Mouse (Mus musculus): ENCODE results near the gene Rnf31. TPM values are rescaled to one million over a fixed set of nuclear protein-coding genes. Genes with fewer than 3 reads are reported as not detected.

Gene Rnf31
- total and polyA plus RNA-seq, 3 experiments, result 12.9 to 24.5 TPM; not detected in 1

DNA sequence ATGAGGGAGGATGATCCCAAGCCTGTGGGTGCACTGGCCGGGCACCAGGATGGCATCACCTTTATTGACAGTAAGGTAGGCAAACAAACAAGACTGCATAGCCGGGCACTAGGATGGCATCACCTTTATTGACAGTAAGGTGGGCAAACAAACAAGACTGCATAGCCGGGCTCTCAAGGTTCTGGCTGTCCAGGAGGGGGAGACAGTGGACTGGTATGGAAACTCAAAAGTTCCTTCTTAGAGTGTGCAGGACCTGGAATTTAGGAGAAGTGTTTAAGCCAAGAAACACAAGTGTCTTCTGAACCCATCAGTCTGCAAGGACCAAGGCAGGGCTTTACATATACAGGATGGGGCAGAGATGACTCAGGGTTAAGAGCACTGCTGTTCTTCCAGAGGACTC, 25.8 kb upstream of the Rnf31 start:
- H3K9me3 ChIP-seq (replicated peaks; ENCODE audit: insufficient read depth, low read length), result no peaks in the 10 kb centered on the region
- TF ChIP-seq BHLHE40 (IDR thresholded peaks at IDR 0.05; ENCODE audit: borderline replicate concordance, low read depth, low read length), result no peak
- peak; percentile 40 for TF ChIP-seq SMC3 (IDR thresholded peaks at IDR 0.05; ENCODE audit: low read depth, low read length)
- no peak for TF ChIP-seq MYC (IDR thresholded peaks at IDR 0.05; ENCODE audit: low read depth, low read length)
- TF ChIP-seq ZC3H11A (IDR thresholded peaks at IDR 0.05; ENCODE audit: low read depth, low read length), result peak; percentile 30; the same call in 1 of the 2 replicates
- no peak for TF ChIP-seq MEF2A (IDR thresholded peaks at IDR 0.05; ENCODE audit: extremely low read depth, insufficient replicate concordance, low read depth, low read length, poor library complexity, severe bottlenecking)
- no peak for TF ChIP-seq JUND (IDR thresholded peaks at IDR 0.05; ENCODE audit: low read depth, low read length)
- no peak for TF ChIP-seq MAZ (IDR thresholded peaks at IDR 0.05; ENCODE audit: low read depth, low read length)
- TF ChIP-seq CHD1 (IDR thresholded peaks at IDR 0.05; ENCODE audit: low read depth, low read length), result no peak
- TF ChIP-seq USF1 (IDR thresholded peaks at IDR 0.05; ENCODE audit: low read depth, low read length), result no peak
- TF ChIP-seq EP300 (IDR thresholded peaks at IDR 0.05; ENCODE audit: low read depth in 1 of 2, low read length in 2 of 2), result no peak
- TF ChIP-seq RAD21 (IDR thresholded peaks at IDR 0.05; ENCODE audit: low read depth, low read length), result peak; percentile 31
- TF ChIP-seq CTCF (IDR thresholded peaks at IDR 0.05 in 2 of 3, conservative IDR thresholded peaks at IDR 0.05 in 1 of 3; ENCODE audit: control insufficient read depth in 1 of 3, insufficient read depth in 1 of 3, low read depth in 2 of 3, low read length in 3 of 3, poor library complexity in 1 of 3, severe bottlenecking in 1 of 3), result peak in 2 of 3 experiments; percentile 36 to 41; a peak in 4 of 6 replicates
- no peak for TF ChIP-seq NRF1 (IDR thresholded peaks at IDR 0.05; ENCODE audit: insufficient read depth, low read depth, low read length, poor library complexity, severe bottlenecking)
- no peak for TF ChIP-seq ZNF384 (IDR thresholded peaks at IDR 0.05; ENCODE audit: low read depth, low read length)
- no peak for TF ChIP-seq ZKSCAN1 (IDR thresholded peaks at IDR 0.05; ENCODE audit: low read depth, low read length)
- no peak for TF ChIP-seq MXI1 (IDR thresholded peaks at IDR 0.05; ENCODE audit: low read depth, low read length)
- H3K4me3 ChIP-seq (ENCODE audit: control insufficient read depth in 1 of 2, insufficient read depth in 1 of 2, low read depth in 2 of 2, low read length in 2 of 2), result no peak overlapping the region
- no peak overlapping the region for H3K9ac ChIP-seq (ENCODE audit: control insufficient read depth, low read depth, low read length, poor library complexity, severe bottlenecking)
- no peak overlapping the region for H3K27ac ChIP-seq (ENCODE audit: control insufficient read depth, low read depth, low read length)
- H3K36me3 ChIP-seq (ENCODE audit: control insufficient read depth in 1 of 2, insufficient read depth in 2 of 2, low read length in 2 of 2), result peaks cover 0 to 4% of the 10 kb centered on the region in 2 experiments; a peak in 2 of 4 replicates
- peaks cover 3 to 12% of the 10 kb centered on the region in 2 experiments for H3K4me1 ChIP-seq (ENCODE audit: control insufficient read depth in 1 of 2, insufficient read depth in 2 of 2, low read length in 2 of 2)
- H3K27me3 ChIP-seq (ENCODE audit: control insufficient read depth in 1 of 2, insufficient read depth in 2 of 2, low read length in 2 of 2), result no peaks in the 10 kb centered on the region
- no peaks in the 10 kb centered on the region; the same call in 1 of the 2 replicates for H3K79me2 ChIP-seq (ENCODE audit: control insufficient read depth, insufficient read depth, low read length, poor library complexity)
- no peak for DNase-seq (ENCODE audit: low read depth, low spot score)

DNA sequence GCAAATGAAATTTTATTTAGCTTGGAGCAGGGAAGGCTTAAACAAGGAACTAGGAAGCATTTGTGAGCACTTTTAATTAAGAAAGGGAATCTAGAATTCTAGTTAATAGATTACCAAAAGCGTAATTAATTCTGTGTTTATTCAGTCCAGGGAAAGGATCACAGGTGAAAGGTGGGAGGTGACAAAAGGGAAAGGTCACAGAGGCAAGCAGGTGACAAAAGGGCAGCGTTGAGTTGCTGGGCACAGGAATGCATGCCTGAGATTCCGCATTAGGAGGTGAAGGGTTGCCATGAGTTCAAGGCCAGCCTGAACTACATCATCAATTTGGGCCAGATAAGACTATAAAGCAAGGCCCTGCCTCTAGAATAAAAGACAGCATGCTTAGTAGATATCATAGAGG, 24.0 kb upstream of the Rnf31 start:
- TF ChIP-seq MAX (IDR thresholded peaks at IDR 0.05; ENCODE audit: low read length) (no peak), RCOR1 (IDR thresholded peaks at IDR 0.05; ENCODE audit: low read depth, low read length) (no peak), MYC (IDR thresholded peaks at IDR 0.05; ENCODE audit: low read depth, low read length) (no peak), MAFK (IDR thresholded peaks at IDR 0.05; ENCODE audit: borderline replicate concordance, low read depth, low read length) (no peak), NRF1 (IDR thresholded peaks at IDR 0.05; ENCODE audit: insufficient read depth, low read depth, low read length, poor library complexity, severe bottlenecking) (no peak), BHLHE40 (IDR thresholded peaks at IDR 0.05; ENCODE audit: borderline replicate concordance, low read depth, low read length) (no peak), HCFC1 (IDR thresholded peaks at IDR 0.05; ENCODE audit: low read depth, low read length) (no peak), RAD21 (IDR thresholded peaks at IDR 0.05; ENCODE audit: low read depth, low read length) (no peak), ZKSCAN1 (IDR thresholded peaks at IDR 0.05; ENCODE audit: low read depth, low read length) (no peak), ELF1 (IDR thresholded peaks at IDR 0.05; ENCODE audit: low read depth, low read length) (no peak), TBP (IDR thresholded peaks at IDR 0.05; ENCODE audit: low read depth, low read length) (no peak)

More for the DNA sequence above, 24.0 kb upstream of the Rnf31 start:
- no peak for DNase-seq (ENCODE audit: low read depth, low spot score)
- H3K9ac ChIP-seq (ENCODE audit: control insufficient read depth, low read depth, low read length, poor library complexity, severe bottlenecking), result no peak overlapping the region
- H3K9me3 ChIP-seq (replicated peaks; ENCODE audit: insufficient read depth, low read length), result no peaks in the 10 kb centered on the region
- H3K79me2 ChIP-seq (ENCODE audit: control insufficient read depth, insufficient read depth, low read length, poor library complexity), result no peaks in the 10 kb centered on the region
- H3K27me3 ChIP-seq (ENCODE audit: control insufficient read depth in 1 of 2, insufficient read depth in 2 of 2, low read length in 2 of 2), result no peaks in the 10 kb centered on the region
- no peak overlapping the region for H3K27ac ChIP-seq (ENCODE audit: control insufficient read depth, low read depth, low read length)
- H3K4me3 ChIP-seq (ENCODE audit: control insufficient read depth in 1 of 2, insufficient read depth in 1 of 2, low read depth in 2 of 2, low read length in 2 of 2), result no peak overlapping the region
- H3K4me1 ChIP-seq (ENCODE audit: control insufficient read depth in 1 of 2, insufficient read depth in 2 of 2, low read length in 2 of 2), result peaks cover 5 to 8% of the 10 kb centered on the region in 2 experiments
- peaks cover 0 to 3% of the 10 kb centered on the region in 2 experiments; a peak in 2 of 4 replicates for H3K36me3 ChIP-seq (ENCODE audit: control insufficient read depth in 1 of 2, insufficient read depth in 2 of 2, low read length in 2 of 2)
